Mouse (Mus musculus) stomach, postnatal 0 days (tissue): ENCODE data around the gene Cab39. TPM values are rescaled to one million over a fixed set of nuclear protein-coding genes. Genes with fewer than 3 reads are reported as not detected.

Source experiments
- ATAC-seq: fragments of 200-750 bp; cut with Nextera tagmentation; 2 replicates; pipeline ENCODE4 v1.8.0; 2017; ENCODE audit not compliant: low FRiP score, low TSS enrichment
- DNase-seq: peaks from one replicate; pipeline ENCODE4 v3.0.0-alpha.2; 2016; ENCODE audit warnings: low spot score
- H3K27ac ChIP-seq: fragments of 300-500 bp; sonication (generic); replicated peaks from 2 replicates; pipeline ENCODE4 v1.5.1; 2014; ENCODE audit warnings: mild to moderate bottlenecking, control low read depth
- H3K27me3 ChIP-seq: fragments of 300-500 bp; sonication (generic); 2 replicates; pipeline ENCODE4 v1.6.1; 2014; ENCODE audit warnings: low read length; ENCODE audit not compliant: control insufficient read depth, insufficient read depth
- H3K36me3 ChIP-seq: fragments of 300-500 bp; sonication (generic); 2 replicates; pipeline ENCODE4 v1.6.1; 2014; ENCODE audit warnings: low read length, mixed read lengths; ENCODE audit not compliant: control insufficient read depth, insufficient read depth
- H3K4me1 ChIP-seq: fragments of 300-500 bp; sonication (generic); replicated peaks from 2 replicates; pipeline ENCODE4 v1.6.1; 2014; ENCODE audit warnings: antibody characterized with exemption; ENCODE audit not compliant: control insufficient read depth, insufficient read depth
- H3K4me2 ChIP-seq: fragments of 300-500 bp; sonication (generic); replicated peaks from 2 replicates; pipeline ENCODE4 v1.6.1; 2014; ENCODE audit warnings: low read depth, mild to moderate bottlenecking, control low read depth, moderate library complexity
- H3K4me3 ChIP-seq: fragments of 300-500 bp; sonication (generic); 2 replicates; pipeline ENCODE4 v1.5.1; 2014; ENCODE audit warnings: low read depth, low read length, control low read depth
- H3K9ac ChIP-seq: fragments of 300-500 bp; sonication (generic); 2 replicates; pipeline ENCODE4 v1.6.1; 2014; ENCODE audit warnings: mild to moderate bottlenecking, low read length, control low read depth, mixed read lengths
- H3K9me3 ChIP-seq: fragments of 300-500 bp; sonication (generic); 2 replicates; pipeline ENCODE4 v1.6.1; 2016; ENCODE audit warnings: low read length; ENCODE audit not compliant: control insufficient read depth
- CTCF ChIP-seq: IDR thresholded peaks from 2 replicates; pipeline ENCODE4 v1.5.1; 2016; ENCODE audit warnings: antibody characterized with exemption, low read depth, mild to moderate bottlenecking, moderate library complexity
- EP300 ChIP-seq: optimal IDR thresholded peaks from 2 replicates; pipeline ENCODE3; 2016; ENCODE audit warnings: antibody characterized with exemption
- WGBS: fragments of 180-500 bp; shearing (Covaris S2); extraction: QIAGEN DNeasy Blood & Tissue Kit; methylation state at CpG from one replicate; pipeline ENCODE4 v1.1.7; 2014; 5-methylcytosine and 5-hydroxymethylcytosine counted together
- polyA plus RNA-seq: library from polyadenylated mRNA; unstranded; fragments of >200 nt; fragmentation: Nextera tagmentation; extraction: Ambion mirVana; gene quantifications from 2 replicates; pipeline ENCODE4 v1.2.1, GENCODE M21; 2015

Gene Cab39
- polyA plus RNA-seq, 1 experiment from 2014 or later: 29.0 TPM

DNA sequence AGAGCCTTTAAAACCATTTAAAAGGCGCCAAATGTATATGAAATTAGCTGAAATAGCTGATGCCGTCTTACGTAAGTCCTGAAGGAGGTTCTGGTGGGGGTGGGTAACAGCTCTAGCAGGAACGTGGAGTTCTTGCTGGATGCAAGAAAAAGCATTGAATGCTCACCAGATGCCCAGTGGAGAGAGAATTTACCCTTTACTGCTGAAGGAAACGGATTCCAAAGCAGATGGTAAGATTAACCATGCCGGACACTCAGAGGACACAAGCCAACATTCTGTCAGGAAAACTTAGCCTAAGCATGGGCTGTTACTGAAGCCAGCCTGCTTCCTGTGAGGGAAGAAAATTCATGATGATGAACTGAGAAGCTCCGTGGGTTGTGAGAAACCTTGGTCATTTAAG lies 76.8 kb downstream of the Cab39 start:
- TF ChIP-seq CTCF: no peak
- H3K4me1 ChIP-seq: no peaks in the 10 kb centered on the region
- ATAC-seq (no peak), DNase-seq (no peak)
- H3K4me2 ChIP-seq: no peak overlapping the region
- no peak overlapping the region for H3K27ac ChIP-seq
- H3K36me3 ChIP-seq: no peaks in the 10 kb centered on the region
- H3K9me3 ChIP-seq: no peaks in the 10 kb centered on the region
- no peak overlapping the region for H3K9ac ChIP-seq
- H3K27me3 ChIP-seq: no peaks in the 10 kb centered on the region
- no peak overlapping the region for H3K4me3 ChIP-seq
- 71% methylated on average over 7 of the region's 7 CpGs for WGBS

GRCm38 (mm10) chr1:85870546-85870945 lies 77.3 kb downstream of the Cab39 start:
- H3K4me3 ChIP-seq: no peak overlapping the region
- H3K36me3 ChIP-seq: no peaks in the 10 kb centered on the region
- H3K9me3 ChIP-seq: no peaks in the 10 kb centered on the region
- no peak overlapping the region for H3K9ac ChIP-seq
- DNase-seq (no peak), ATAC-seq (no peak)
- H3K4me2 ChIP-seq: no peak overlapping the region
- H3K4me1 ChIP-seq: no peaks in the 10 kb centered on the region
- no peaks in the 10 kb centered on the region for H3K27me3 ChIP-seq
- no peak overlapping the region for H3K27ac ChIP-seq
- 67% methylated on average over 2 of the region's 2 CpGs for WGBS
- TF ChIP-seq EP300: no peak
- no peak for TF ChIP-seq CTCF

GRCm38 (mm10) chr1:85882003-85882402 lies 88.8 kb downstream of the Cab39 start:
- WGBS: 92% methylated on average over 12 of the region's 12 CpGs
- no peak for TF ChIP-seq EP300
- TF ChIP-seq CTCF: no peak
- no peak for ATAC-seq

GRCm38 (mm10) chr1:85887221-85887620 lies 94.0 kb downstream of the Cab39 start:
- Histone ChIP-seq H3K4me1 (no peaks in the 10 kb centered on the region), H3K4me3 (no peak overlapping the region), H3K27me3 (no peaks in the 10 kb centered on the region), H3K9me3 (no peaks in the 10 kb centered on the region), H3K9ac (no peak overlapping the region), H3K36me3 (no peaks in the 10 kb centered on the region), H3K27ac (no peak overlapping the region), H3K4me2 (no peak overlapping the region)
- ATAC-seq (no peak), DNase-seq (no peak)
- TF ChIP-seq CTCF (no peak), EP300 (no peak)
- 79% methylated on average over 7 of the region's 7 CpGs for WGBS

More at GRCm38 (mm10) chr1:85882003-85882402, 88.8 kb downstream of the Cab39 start:
- H3K36me3 ChIP-seq: no peaks in the 10 kb centered on the region
- H3K4me1 ChIP-seq: no peaks in the 10 kb centered on the region
- 0 out of 2 replicates have a peak, but pooled peaks cover 2% of the 10 kb centered on the region for H3K9me3 ChIP-seq
- no peak overlapping the region for H3K27ac ChIP-seq
- no peak overlapping the region for H3K9ac ChIP-seq
- no peak for DNase-seq
- H3K4me3 ChIP-seq: no peak overlapping the region
- H3K27me3 ChIP-seq: no peaks in the 10 kb centered on the region
- no peak overlapping the region for H3K4me2 ChIP-seq

DNA sequence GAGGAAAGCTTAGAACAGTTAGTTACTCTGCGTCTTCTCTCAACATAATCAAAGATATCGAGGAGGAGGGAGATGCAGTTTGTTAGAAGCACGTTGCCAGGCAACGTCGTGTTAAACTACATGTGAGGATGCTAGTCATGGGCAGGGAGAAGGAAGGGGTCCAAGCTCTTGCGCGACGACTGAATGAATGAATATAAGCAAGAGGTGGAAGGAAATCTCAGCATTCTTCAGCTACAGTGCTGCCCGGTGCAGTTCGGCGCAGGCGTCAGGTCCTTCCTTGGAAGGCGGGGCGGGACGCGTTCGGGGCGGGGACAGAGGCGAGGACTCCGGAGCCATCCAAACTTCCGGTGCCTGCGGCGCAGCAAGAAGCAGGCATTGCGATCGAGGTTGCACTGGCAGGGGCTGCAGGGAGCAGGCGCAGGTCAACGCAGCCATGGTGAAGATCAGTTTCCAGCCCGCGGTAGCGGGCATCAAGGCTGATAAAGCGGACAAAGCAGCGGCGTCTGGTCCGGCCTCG lies 101.0 kb downstream of the Cab39 start, which contains the start of gene Itm2c:
Gene Itm2c, plus strand, starts transcription at position 51 of the 517 bp plus-strand sequence.
- no peaks in the 10 kb centered on the region for H3K36me3 ChIP-seq
- ATAC-seq: peak; percentile 85
- H3K4me1 ChIP-seq: peaks cover 13% of the 10 kb centered on the region; the same call in 1 of the 2 replicates
- no peaks in the 10 kb centered on the region for H3K27me3 ChIP-seq
- peak within 1 kb of the TSS; percentile 89 for H3K4me3 ChIP-seq
- WGBS: under 1% methylated on average over 35 of the region's 35 CpGs
- TF ChIP-seq CTCF: no peak
- no peak for TF ChIP-seq EP300
- H3K4me2 ChIP-seq: peak within 1 kb of the TSS; percentile 66
- H3K9ac ChIP-seq: peak within 1 kb of the TSS; percentile 82
- no peaks in the 10 kb centered on the region for H3K9me3 ChIP-seq
- DNase-seq: peak; percentile 93
- peak within 1 kb of the TSS; percentile 86 for H3K27ac ChIP-seq

DNA sequence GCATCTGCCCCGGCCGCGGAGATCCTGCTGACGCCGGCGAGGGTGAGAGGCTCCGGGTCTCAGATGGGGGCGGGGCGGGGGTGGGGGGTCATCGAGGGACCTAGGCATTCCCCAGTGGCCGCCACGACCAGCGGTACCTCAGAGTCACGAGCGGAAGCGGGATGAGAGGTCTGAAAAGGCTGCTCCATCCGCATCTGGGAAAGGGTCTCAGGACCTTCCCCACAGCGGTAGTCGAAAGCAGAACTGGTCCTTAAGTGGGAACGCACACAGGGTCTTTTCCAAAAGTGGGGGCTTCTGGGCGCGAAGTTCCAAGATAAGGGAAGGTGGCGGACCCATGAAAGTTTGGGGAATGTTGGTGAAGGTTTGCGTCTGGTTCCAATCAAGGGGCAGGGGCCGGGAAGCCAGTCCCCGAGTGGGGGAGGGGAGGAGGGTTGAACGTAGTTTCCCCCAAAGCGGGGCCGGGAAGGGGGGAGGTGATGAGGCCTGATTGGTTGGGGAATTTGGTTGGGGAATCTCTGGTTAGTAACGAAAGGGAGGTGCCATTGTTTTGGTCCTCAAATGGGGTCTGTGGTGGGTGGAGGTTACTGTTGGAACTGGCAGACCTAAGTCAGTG lies 101.6 kb downstream of the Cab39 start:
- WGBS: under 1% methylated on average over 30 of the region's 30 CpGs
- Histone ChIP-seq H3K4me1 (peaks cover 17% of the 10 kb centered on the region; the same call in 1 of the 2 replicates), H3K9ac (peak overlapping the region; percentile 82), H3K4me2 (peak overlapping the region; percentile 66), H3K4me3 (peak overlapping the region; percentile 89), H3K27ac (peak overlapping the region; percentile 86), H3K27me3 (no peaks in the 10 kb centered on the region), H3K9me3 (no peaks in the 10 kb centered on the region), H3K36me3 (no peaks in the 10 kb centered on the region)
- ATAC-seq: 0 out of 2 replicates have a peak, but pooled peaks have one; percentile 1
- DNase-seq: peak; percentile 36
- TF ChIP-seq EP300 (no peak), CTCF (no peak)
